ENCODE assay signal across 19 mouse cellular contexts in the genomic region with DNA sequence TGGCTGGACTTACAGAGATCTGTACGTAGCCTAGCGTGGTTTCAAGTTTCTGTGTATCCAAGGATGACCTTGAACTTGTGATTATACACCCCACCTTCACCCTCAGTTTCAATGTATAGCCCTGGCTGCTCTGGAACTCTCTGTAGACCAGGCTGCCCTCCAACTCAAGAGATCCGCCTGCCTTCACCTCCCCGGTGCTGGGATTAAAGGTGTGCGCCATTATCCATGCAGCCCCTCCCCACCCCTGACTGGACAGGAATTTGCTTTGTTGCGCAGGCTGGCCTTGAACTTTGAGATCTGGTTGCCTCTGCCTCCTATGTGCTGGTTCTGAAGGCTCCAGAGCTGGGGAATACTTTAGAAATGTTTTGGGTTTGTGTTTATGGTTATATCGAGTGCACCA. TPM values are rescaled to one million over a fixed set of nuclear protein-coding genes. Genes with fewer than 3 reads are reported as not detected.
DNase-seq lines count a peak whose midpoint lies in the region; ATAC-seq and TF ChIP-seq lines count a peak whose summit lies in the region.
"Had no signal": no experiment of that assay in that cellular context is flagged by ENCODE, and none has a peak within 500 bp of the region (broad histone marks: within the 10 kb centered on the region; RNA-seq: fewer than 3 reads in every experiment).

No protein-coding gene starts in this region.

- WGBS in heart, embryonic 15.5 days: 87% methylated on average over 7 of the region's 7 CpGs
- 94% methylated on average over 7 of the region's 7 CpGs for WGBS in midbrain, embryonic 16.5 days

- H3K27ac ChIP-seq in heart, embryonic 15.5 days: peak overlapping the region; percentile 49; the same call in 1 of the 2 replicates
- peak overlapping the region; percentile 17; the same call in 1 of the 2 replicates for H3K27ac ChIP-seq in testis, adult 2 months (ENCODE audit: control insufficient read depth, insufficient read depth, low read depth, low read length)
- no peak overlapping the region for H3K27ac ChIP-seq in midbrain, embryonic 16.5 days (ENCODE audit: low read length)
- H3K27ac ChIP-seq: embryonic facial prominence, embryonic 10.5 days; hindbrain, postnatal 0 days; midbrain, embryonic 12.5 days; neural tube, embryonic 13.5 days had no signal

- no peaks in the 10 kb centered on the region for H3K9me3 ChIP-seq in heart, embryonic 15.5 days (replicated peaks)
- no peaks in the 10 kb centered on the region for H3K9me3 ChIP-seq in midbrain, embryonic 16.5 days (replicated peaks; ENCODE audit: control insufficient read depth, low read length, poor library complexity, severe bottlenecking)
- H3K9me3 ChIP-seq: embryonic facial prominence, embryonic 10.5 days; liver, embryonic 15.5 days; midbrain, embryonic 12.5 days; neural tube, embryonic 13.5 days had no signal

- TF ChIP-seq POLR2A in testis, adult 2 months (IDR thresholded peaks at IDR 0.05; ENCODE audit: control insufficient read depth, low read depth, low read length): no peak

- no peaks in the 10 kb centered on the region for H3K27me3 ChIP-seq in heart, embryonic 15.5 days
- no peaks in the 10 kb centered on the region for H3K27me3 ChIP-seq in testis, adult 2 months (ENCODE audit: control insufficient read depth, insufficient read depth, low read length)
- H3K27me3 ChIP-seq in midbrain, embryonic 16.5 days (ENCODE audit: control insufficient read depth, insufficient read depth, low read depth, low read length): no peaks in the 10 kb centered on the region
- H3K27me3 ChIP-seq: liver, embryonic 15.5 days; midbrain, embryonic 12.5 days; neural tube, embryonic 13.5 days had no signal

- TF ChIP-seq CTCF in testis, adult 2 months (IDR thresholded peaks at IDR 0.05; ENCODE audit: control insufficient read depth, insufficient read depth, insufficient replicate concordance, low read depth, low read length): no peak

- H3K4me3 ChIP-seq in heart, embryonic 15.5 days: no peak overlapping the region
- H3K4me3 ChIP-seq in testis, adult 2 months (ENCODE audit: control insufficient read depth, low read depth, low read length): no peak overlapping the region
- no peak overlapping the region for H3K4me3 ChIP-seq in midbrain, embryonic 16.5 days (ENCODE audit: low read depth, low read length)
- H3K4me3 ChIP-seq: embryonic facial prominence, embryonic 10.5 days; liver, embryonic 15.5 days; midbrain, embryonic 12.5 days; neural tube, embryonic 13.5 days had no signal

- peak; percentile 66 for DNase-seq in adrenal gland, adult 2 months
- no peak for DNase-seq in adrenal gland, postnatal 10 days
- no peak for DNase-seq in heart, postnatal 10 days
- DNase-seq in testis, postnatal 10 days (ENCODE audit: low spot score): no peak
- DNase-seq: cerebellum, adult 9-10 months; kidney, adult 18-20 months; kidney, postnatal 36 days; right cerebral cortex, adult 18-20 months; thymus, postnatal 25 days had no signal

- H3K36me3 ChIP-seq in heart, embryonic 15.5 days: peaks cover 6% of the 10 kb centered on the region
- H3K36me3 ChIP-seq in testis, adult 2 months (ENCODE audit: control insufficient read depth, insufficient read depth, low read length): no peaks in the 10 kb centered on the region; the same call in 1 of the 2 replicates
- H3K36me3 ChIP-seq in midbrain, embryonic 16.5 days (ENCODE audit: control insufficient read depth, insufficient read depth, low read length): 0 out of 2 replicates have a peak, but pooled peaks cover 4% of the 10 kb centered on the region

- no peak for ATAC-seq in heart, embryonic 15.5 days (replicated peaks; ENCODE audit: insufficient number of reproducible peaks, insufficient read depth, low FRiP score, low read depth)
- no peak for ATAC-seq in midbrain, embryonic 16.5 days
- ATAC-seq: CD4-positive, CD25-positive, alpha-beta regulatory T cell, adult 4 months; hindbrain, postnatal 0 days; lung, postnatal 0 days had no signal

- H3K4me1 ChIP-seq in heart, embryonic 15.5 days (replicated peaks): peaks cover 44% of the 10 kb centered on the region
- H3K4me1 ChIP-seq in testis, adult 2 months (ENCODE audit: control insufficient read depth, insufficient read depth, low read length): no peaks in the 10 kb centered on the region; the same call in 1 of the 2 replicates
- H3K4me1 ChIP-seq in midbrain, embryonic 16.5 days (ENCODE audit: control insufficient read depth, insufficient read depth, low read length): peaks cover 6% of the 10 kb centered on the region; the same call in 1 of the 2 replicates
- H3K4me1 ChIP-seq: embryonic facial prominence, embryonic 10.5 days; midbrain, embryonic 12.5 days had no signal

- no peak overlapping the region for H3K9ac ChIP-seq in heart, embryonic 15.5 days
- no peak overlapping the region for H3K9ac ChIP-seq in midbrain, embryonic 16.5 days (ENCODE audit: low read depth, low read length)
- H3K9ac ChIP-seq: liver, embryonic 15.5 days; midbrain, embryonic 12.5 days; neural tube, embryonic 13.5 days had no signal

- H3K4me2 ChIP-seq in heart, embryonic 15.5 days: no peak overlapping the region
- no peak overlapping the region for H3K4me2 ChIP-seq in midbrain, embryonic 16.5 days (ENCODE audit: low read length)
- H3K4me2 ChIP-seq: liver, embryonic 15.5 days; midbrain, embryonic 12.5 days; neural tube, embryonic 13.5 days had no signal

- intact Hi-C loops in heart, postnatal 10 days (cut with DNase I): loop anchor here (2.0 kb wide), 1 partner anchor 14 kb away; no protein-coding TSS in a partner anchor

RNA-seq across cellular contexts. Expression of gene Ptp4a2, which starts 24.3 kb away (rescaled TPM):
- 100 to 1,000 TPM; 378 to 409 TPM for total RNA-seq in adrenal gland, adult 2 months (2021)
- 41.0 and 48.2 TPM in 2 replicates for polyA plus RNA-seq in adrenal gland, adult 2 months (2012; rRNA removed)
- total RNA-seq in adrenal gland, postnatal 10 days (2021): 100 to 1,000 TPM; 260 to 289 TPM
- 347 and 442 TPM in 2 replicates for polyA plus RNA-seq in heart, embryonic 15.5 days (2015; fragmentation: Nextera tagmentation; extraction: Ambion mirVana)
- 100 to 1,000 TPM; 243 to 271 TPM for total RNA-seq in heart, postnatal 10 days (2021)
- 39.9 and 48.8 TPM in 2 replicates for polyA plus RNA-seq in testis, adult 2 months (2012; rRNA removed)
- polyA plus RNA-seq in midbrain, embryonic 16.5 days (2015; fragmentation: Nextera tagmentation; extraction: Ambion mirVana): 222 and 255 TPM in 2 replicates
